Mouse (Mus musculus): ENCODE data around the gene Tgfb2. TPM values are rescaled to one million over a fixed set of nuclear protein-coding genes. Genes with fewer than 3 reads are reported as not detected.
A peak's percentile ranks its signal among the peaks of the same experiment; 100 is the strongest.

Gene Tgfb2
- polyA plus RNA-seq, 1 experiment from 2014 or later, result 15.4 TPM

DNA sequence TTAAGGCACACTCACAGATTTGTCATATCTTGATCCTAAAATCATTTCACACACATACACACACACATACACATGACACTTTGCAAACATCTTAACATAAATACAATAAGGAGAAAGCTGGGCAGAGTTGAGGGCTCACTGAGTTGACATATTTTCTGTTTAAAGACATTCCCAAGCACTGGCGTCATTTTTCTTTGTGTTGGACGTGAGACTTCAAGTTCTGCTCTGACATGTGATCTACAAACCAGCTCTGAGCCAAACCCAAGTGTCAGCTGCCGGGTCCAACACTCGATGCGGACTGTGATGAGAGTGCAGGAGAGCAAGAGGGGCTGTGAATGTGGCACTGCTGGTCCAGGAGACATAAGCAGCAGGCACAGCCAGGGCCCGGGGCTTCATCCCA, 123.7 kb downstream of the Tgfb2 start:
- H3K9ac ChIP-seq (ENCODE audit: low read depth, low read length), result no peak overlapping the region
- 76% methylated on average over 6 of the region's 6 CpGs for WGBS
- no peaks in the 10 kb centered on the region for H3K36me3 ChIP-seq (ENCODE audit: insufficient read depth, low read length)
- TF ChIP-seq CTCF (IDR thresholded peaks at IDR 0.05; ENCODE audit: low read depth), result no peak
- H3K4me2 ChIP-seq (ENCODE audit: low read length), result no peak overlapping the region
- no peak for ATAC-seq (replicated peaks; ENCODE audit: low FRiP score, low read depth)
- no peaks in the 10 kb centered on the region for H3K27me3 ChIP-seq (ENCODE audit: insufficient read depth, low read length)
- no peaks in the 10 kb centered on the region for H3K9me3 ChIP-seq (replicated peaks; ENCODE audit: low read length)
- no peak for DNase-seq (ENCODE audit: low spot score)
- no peak overlapping the region for H3K27ac ChIP-seq
- no peaks in the 10 kb centered on the region for H3K4me1 ChIP-seq (replicated peaks; ENCODE audit: insufficient read depth, low read length)
- no peak overlapping the region for H3K4me3 ChIP-seq (replicated peaks; ENCODE audit: low read depth, low read length)

DNA sequence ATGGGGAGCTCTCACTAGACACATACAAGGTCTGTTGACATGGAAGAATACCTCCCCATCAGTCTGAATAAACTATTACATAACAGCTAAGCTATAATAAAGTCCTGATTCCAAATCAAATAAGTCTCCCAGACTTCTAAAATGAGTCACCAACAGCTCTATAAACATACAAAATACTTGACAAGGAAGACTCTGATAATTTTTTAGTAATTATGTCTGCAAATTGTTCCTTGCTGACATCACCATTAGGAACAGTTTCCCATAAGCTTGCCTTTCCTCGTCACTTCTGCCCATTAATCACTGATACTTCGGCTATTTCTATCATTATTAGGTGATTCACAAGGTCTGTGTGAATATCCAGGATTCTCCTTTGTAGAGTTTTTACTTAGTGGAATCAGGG, 124.1 kb downstream of the Tgfb2 start:
- DNase-seq (ENCODE audit: low spot score), result no peak
- Histone ChIP-seq H3K9ac (ENCODE audit: low read depth, low read length) (no peak overlapping the region), H3K4me1 (replicated peaks; ENCODE audit: insufficient read depth, low read length) (no peaks in the 10 kb centered on the region), H3K27me3 (ENCODE audit: insufficient read depth, low read length) (no peaks in the 10 kb centered on the region), H3K27ac (no peak overlapping the region), H3K9me3 (replicated peaks; ENCODE audit: low read length) (no peaks in the 10 kb centered on the region), H3K4me2 (ENCODE audit: low read length) (no peak overlapping the region), H3K4me3 (replicated peaks; ENCODE audit: low read depth, low read length) (no peak overlapping the region), H3K36me3 (ENCODE audit: insufficient read depth, low read length) (no peaks in the 10 kb centered on the region)
- ATAC-seq (replicated peaks; ENCODE audit: low FRiP score, low read depth), result no peak
- 81% methylated on average over 2 of the region's 2 CpGs for WGBS
- TF ChIP-seq CTCF (IDR thresholded peaks at IDR 0.05; ENCODE audit: low read depth), result no peak

GRCm38 (mm10) chr1:186581114-186581513, 124.7 kb downstream of the Tgfb2 start:
- no peaks in the 10 kb centered on the region for H3K36me3 ChIP-seq (ENCODE audit: insufficient read depth, low read length)
- no peaks in the 10 kb centered on the region for H3K9me3 ChIP-seq (replicated peaks; ENCODE audit: low read length)
- TF ChIP-seq CTCF (IDR thresholded peaks at IDR 0.05; ENCODE audit: low read depth), result no peak
- no peak overlapping the region for H3K4me2 ChIP-seq (ENCODE audit: low read length)
- DNase-seq (ENCODE audit: low spot score), result no peak
- no peak overlapping the region for H3K27ac ChIP-seq
- WGBS, result 84% methylated on average over 2 of the region's 2 CpGs
- H3K4me1 ChIP-seq (replicated peaks; ENCODE audit: insufficient read depth, low read length), result no peaks in the 10 kb centered on the region
- H3K27me3 ChIP-seq (ENCODE audit: insufficient read depth, low read length), result no peaks in the 10 kb centered on the region
- H3K9ac ChIP-seq (ENCODE audit: low read depth, low read length), result no peak overlapping the region
- no peak for ATAC-seq (replicated peaks; ENCODE audit: low FRiP score, low read depth)
- H3K4me3 ChIP-seq (replicated peaks; ENCODE audit: low read depth, low read length), result no peak overlapping the region

- H3K36me3 ChIP-seq (ENCODE audit: insufficient read depth, low read length), result no peaks in the 10 kb centered on the region
- TF ChIP-seq CTCF (IDR thresholded peaks at IDR 0.05; ENCODE audit: low read depth), result no peak
- ATAC-seq (replicated peaks; ENCODE audit: low FRiP score, low read depth), result no peak
- H3K9me3 ChIP-seq (replicated peaks; ENCODE audit: low read length), result no peaks in the 10 kb centered on the region
- WGBS, result 60% methylated on average over 5 of the region's 5 CpGs
- no peak overlapping the region for H3K4me3 ChIP-seq (replicated peaks; ENCODE audit: low read depth, low read length)
- DNase-seq (ENCODE audit: low spot score), result no peak
- H3K9ac ChIP-seq (ENCODE audit: low read depth, low read length), result no peak overlapping the region
- H3K4me2 ChIP-seq (ENCODE audit: low read length), result no peak overlapping the region
- H3K27ac ChIP-seq, result no peak overlapping the region
- H3K4me1 ChIP-seq (replicated peaks; ENCODE audit: insufficient read depth, low read length), result no peaks in the 10 kb centered on the region
- no peaks in the 10 kb centered on the region for H3K27me3 ChIP-seq (ENCODE audit: insufficient read depth, low read length)
These were observed 128.5 kb downstream of the Tgfb2 start for GRCm38 (mm10) chr1:186577302-186577701.

- H3K27me3 ChIP-seq (ENCODE audit: insufficient read depth, low read length), result no peaks in the 10 kb centered on the region
- H3K9ac ChIP-seq (ENCODE audit: low read depth, low read length), result no peak overlapping the region
- no peak overlapping the region for H3K27ac ChIP-seq
- TF ChIP-seq CTCF (IDR thresholded peaks at IDR 0.05; ENCODE audit: low read depth), result no peak
- no peaks in the 10 kb centered on the region for H3K9me3 ChIP-seq (replicated peaks; ENCODE audit: low read length)
- ATAC-seq (replicated peaks; ENCODE audit: low FRiP score, low read depth) (no peak), DNase-seq (ENCODE audit: low spot score) (peak; percentile 21)
- H3K4me2 ChIP-seq (ENCODE audit: low read length), result no peak overlapping the region
- WGBS, result 64% methylated on average over 9 of the region's 9 CpGs
- H3K4me1 ChIP-seq (replicated peaks; ENCODE audit: insufficient read depth, low read length), result no peaks in the 10 kb centered on the region
- H3K36me3 ChIP-seq (ENCODE audit: insufficient read depth, low read length), result no peaks in the 10 kb centered on the region
- H3K4me3 ChIP-seq (replicated peaks; ENCODE audit: low read depth, low read length), result no peak overlapping the region
These were observed 130.2 kb downstream of the Tgfb2 start for GRCm38 (mm10) chr1:186575629-186576028.

DNA sequence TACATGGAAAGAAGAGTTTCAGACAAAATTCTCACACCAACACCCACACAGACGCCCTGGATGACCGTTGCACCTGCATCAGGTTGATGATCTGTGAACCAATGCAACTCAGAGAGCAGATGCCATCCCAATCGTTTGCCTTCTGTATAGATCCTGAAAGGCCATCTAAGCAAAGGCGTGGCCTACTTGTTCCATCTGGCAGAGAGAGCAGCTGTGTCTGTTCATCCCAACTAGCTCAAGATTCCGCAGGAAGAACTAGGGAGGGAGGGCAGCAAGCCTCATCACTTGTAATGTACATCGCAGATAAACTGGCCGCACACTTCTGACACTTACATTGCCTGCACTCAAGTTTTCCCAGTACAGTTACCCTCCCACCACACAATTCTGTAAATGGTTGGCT, 130.7 kb downstream of the Tgfb2 start:
- Histone ChIP-seq H3K4me3 (replicated peaks; ENCODE audit: low read depth, low read length) (no peak overlapping the region), H3K36me3 (ENCODE audit: insufficient read depth, low read length) (no peaks in the 10 kb centered on the region), H3K27me3 (ENCODE audit: insufficient read depth, low read length) (no peaks in the 10 kb centered on the region), H3K9ac (ENCODE audit: low read depth, low read length) (no peak overlapping the region), H3K27ac (no peak overlapping the region), H3K4me1 (replicated peaks; ENCODE audit: insufficient read depth, low read length) (no peaks in the 10 kb centered on the region), H3K9me3 (replicated peaks; ENCODE audit: low read length) (no peaks in the 10 kb centered on the region), H3K4me2 (ENCODE audit: low read length) (no peak overlapping the region)
- DNase-seq (ENCODE audit: low spot score) (no peak), ATAC-seq (replicated peaks; ENCODE audit: low FRiP score, low read depth) (no peak)
- 72% methylated on average over 7 of the region's 7 CpGs for WGBS
- no peak for TF ChIP-seq CTCF (IDR thresholded peaks at IDR 0.05; ENCODE audit: low read depth)

Other genes with a start within 250 kb of the Tgfb2 start
- gene Rrp15, start 43.4 kb upstream of the Tgfb2 start, polyA plus RNA-seq (2015; fragmentation: Nextera tagmentation; extraction: Ambion mirVana), result 57.5 and 57.8 TPM in 2 replicates